Mouse (Mus musculus): ENCODE measurements around the gene Akt1. TPM values are rescaled to one million over a fixed set of nuclear protein-coding genes. Genes with fewer than 3 reads are reported as not detected.
A peak's percentile ranks its signal among the peaks of the same experiment; 100 is the strongest.

Akt1 gene
- total and polyA plus RNA-seq, 3 experiments = 66.6 to 144 (median 74.4) TPM

DNA sequence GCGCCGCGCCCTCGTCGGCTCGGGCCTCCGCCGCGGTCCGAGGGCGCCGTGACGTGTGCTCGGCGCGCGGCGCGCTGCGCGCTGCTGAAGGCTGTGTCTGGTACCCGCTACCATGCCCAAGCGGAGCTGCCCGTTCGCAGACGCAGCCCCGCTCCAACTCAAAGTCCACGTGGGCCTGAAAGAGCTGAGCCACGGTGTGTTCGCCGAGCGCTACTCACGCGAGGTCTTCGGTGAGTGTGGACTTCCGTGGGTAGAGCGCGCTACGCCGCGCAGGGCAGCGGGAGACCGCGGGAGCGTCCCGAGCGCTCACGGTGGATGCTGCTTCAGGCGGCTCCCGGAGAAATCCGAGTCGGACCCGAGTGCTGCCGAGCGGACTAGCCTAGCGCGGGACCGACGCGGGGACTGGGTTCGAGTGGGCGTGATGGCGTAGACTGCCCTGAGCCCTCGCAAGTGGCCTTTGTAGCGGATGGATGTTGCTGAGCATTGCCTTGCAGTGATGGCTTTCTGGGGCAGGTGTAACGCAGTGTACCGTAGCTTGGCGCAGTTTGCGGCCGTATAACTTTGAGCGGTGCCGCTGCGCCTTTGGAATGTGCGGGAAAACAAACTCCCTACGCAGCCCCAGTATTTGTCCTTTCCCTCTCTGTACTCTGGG is 29.7 kb downstream of the Akt1 start:
- H3K9ac ChIP-seq (ENCODE audit: insufficient read depth, low read depth) = peak overlapping the region; percentile 97
- no peaks in the 10 kb centered on the region for H3K27me3 ChIP-seq (replicated peaks)
- peaks cover 15% of the 10 kb centered on the region for H3K79me2 ChIP-seq (replicated peaks; ENCODE audit: control insufficient read depth, extremely low read depth, insufficient read depth, poor library complexity, severe bottlenecking)
- peak overlapping the region; percentile 95 for H3K4me2 ChIP-seq (ENCODE audit: insufficient read depth, low read depth, poor library complexity, severe bottlenecking)
- H3K9me3 ChIP-seq (replicated peaks; ENCODE audit: low read length) = no peaks in the 10 kb centered on the region
- dilution Hi-C loops (cut with MboI; ENCODE audit: extremely low pct_ligation_motif_present, extremely low pct_unique_long_range_greater_than_20kb, low sequenced_read_pairs) = no loop called here
- no peak for DNase-seq (ENCODE audit: extremely low read depth)
- peaks cover 24 to 49% of the 10 kb centered on the region in 2 experiments for H3K36me3 ChIP-seq (replicated peaks in 1 of 2; ENCODE audit: control insufficient read depth in 1 of 2, insufficient read depth in 1 of 2, low read length in 1 of 2)
- in situ Hi-C loops (cut with MboI; ENCODE audit: low pct_ligation_motif_present, low pct_unique_long_range_greater_than_20kb, low sequenced_read_pairs) = no loop called here
- H3K4me3 ChIP-seq (replicated peaks in 1 of 3; ENCODE audit: low read depth in 2 of 3, low read length in 2 of 3, poor library complexity in 1 of 3) = peak overlapping the region; percentile 79 to 100 (median 97)
- TF ChIP-seq USF1 (IDR thresholded peaks at IDR 0.05; ENCODE audit: low read depth, low read length) (no peak), ZC3H11A (IDR thresholded peaks at IDR 0.05; ENCODE audit: low read depth, low read length) (no peak), ZMIZ1 (IDR thresholded peaks at IDR 0.05; ENCODE audit: low read depth, low read length) (peak; percentile 76; the same call in 1 of the 2 replicates), SMC3 (IDR thresholded peaks at IDR 0.05; ENCODE audit: low read depth, low read length) (no peak), MAX (IDR thresholded peaks at IDR 0.05; ENCODE audit: low read length) (0 out of 2 replicates have a peak, but pooled peaks have one; percentile 6), ETS1 (conservative IDR thresholded peaks at IDR 0.05; ENCODE audit: low read depth, low read length) (no peak), NRF1 (IDR thresholded peaks at IDR 0.05; ENCODE audit: low read depth, low read length) (no peak), POLR2A (IDR thresholded peaks at IDR 0.05; ENCODE audit: low read depth, low read length) (peak; percentile 85), CHD1 (IDR thresholded peaks at IDR 0.05; ENCODE audit: low read depth, low read length) (no peak), MXI1 (IDR thresholded peaks at IDR 0.05; ENCODE audit: low read depth, low read length) (peak; percentile 91), RAD21 (IDR thresholded peaks at IDR 0.05; ENCODE audit: low read depth, low read length) (no peak), ZNF384 (IDR thresholded peaks at IDR 0.05; ENCODE audit: low read depth, low read length) (no peak), HCFC1 (IDR thresholded peaks at IDR 0.05; ENCODE audit: low read depth, low read length) (no peak; the same call in 1 of the 2 replicates), ZKSCAN1 (IDR thresholded peaks at IDR 0.05; ENCODE audit: borderline replicate concordance, low read depth, low read length) (no peak), EP300 (IDR thresholded peaks at IDR 0.05; ENCODE audit: low read length) (peak; percentile 20; the same call in 1 of the 2 replicates), TCF12 (IDR thresholded peaks at IDR 0.05; ENCODE audit: low read depth, low read length) (0 out of 2 replicates have a peak, but pooled peaks have one; percentile 52), JUN (IDR thresholded peaks at IDR 0.05; ENCODE audit: insufficient read depth, low read depth, low read length) (no peak), TBP (conservative IDR thresholded peaks at IDR 0.05; ENCODE audit: low read depth, low read length) (0 out of 2 replicates have a peak, but pooled peaks have one; percentile 17), CTCF (conservative IDR thresholded peaks at IDR 0.05 in 1 of 2, IDR thresholded peaks at IDR 0.05 in 1 of 2; ENCODE audit: low read depth in 2 of 2, low read length in 2 of 2) (no peak), E2F4 (IDR thresholded peaks at IDR 0.05; ENCODE audit: insufficient replicate concordance, low read depth, low read length) (no peak), NELFE (IDR thresholded peaks at IDR 0.05; ENCODE audit: low read depth, low read length) (peak; percentile 90), ELF1 (IDR thresholded peaks at IDR 0.05; ENCODE audit: low read depth, low read length) (peak; percentile 39)
- H3K4me1 ChIP-seq (ENCODE audit: control insufficient read depth in 1 of 2, insufficient read depth in 2 of 2) = peaks cover 4 to 23% of the 10 kb centered on the region in 2 experiments; a peak in 3 of 4 replicates
- peak overlapping the region; percentile 29 for H3K27ac ChIP-seq (ENCODE audit: insufficient read depth, low read depth)

Data from CH12.LX (cell line).